Mouse (Mus musculus) midbrain, embryonic 12.5 days (tissue): ENCODE measurements around the gene Gm6205. TPM values are rescaled to one million over a fixed set of nuclear protein-coding genes. Genes with fewer than 3 reads are reported as not detected.
"Not testable (repeated sequence)": the region's sequence is repeated elsewhere in the genome, so short reads cannot be mapped to it uniquely, and the experiment has no call there.

ENCODE experiments used
- ATAC-seq: fragments of 200-750 bp; cut with Nextera tagmentation; 2 replicates; pipeline ENCODE4 v1.8.0; 2017; ENCODE audit warnings: low read depth, moderate TSS enrichment, moderate library complexity; ENCODE audit not compliant: low FRiP score
- H3K27ac ChIP-seq: fragments of 300-500 bp; sonication (generic); replicated peaks from 2 replicates; pipeline ENCODE4 v1.5.1; 2016; ENCODE audit warnings: mild to moderate bottlenecking
- H3K27me3 ChIP-seq: fragments of 300-500 bp; sonication (generic); 2 replicates; pipeline ENCODE4 v1.6.1; 2016; ENCODE audit warnings: mild to moderate bottlenecking
- H3K36me3 ChIP-seq: fragments of 300-500 bp; sonication (generic); 2 replicates; pipeline ENCODE4 v1.6.1; 2016
- H3K4me1 ChIP-seq: fragments of 300-500 bp; sonication (generic); 2 replicates; pipeline ENCODE4 v1.6.1; 2016
- H3K4me2 ChIP-seq: fragments of 300-500 bp; sonication (generic); replicated peaks from 2 replicates; pipeline ENCODE4 v1.6.1; 2016; ENCODE audit warnings: mild to moderate bottlenecking, moderate library complexity
- H3K4me3 ChIP-seq: fragments of 300-500 bp; sonication (generic); 2 replicates; pipeline ENCODE4 v1.5.1; 2016; ENCODE audit warnings: mild to moderate bottlenecking
- H3K9ac ChIP-seq: fragments of 300-500 bp; sonication (generic); replicated peaks from 2 replicates; pipeline ENCODE4 v1.6.1; 2016; ENCODE audit warnings: mild to moderate bottlenecking, moderate library complexity
- H3K9me3 ChIP-seq: fragments of 300-500 bp; sonication (generic); 2 replicates; pipeline ENCODE4 v1.6.1; 2016; ENCODE audit warnings: mild to moderate bottlenecking
- WGBS: fragments of 180-500 bp; shearing (Covaris S2); methylation state at CpG from one replicate; pipeline ENCODE4 v1.1.7; 2016; 5-methylcytosine and 5-hydroxymethylcytosine counted together
- polyA plus RNA-seq: library from polyadenylated mRNA; unstranded; fragments of >200 nt; fragmentation: Nextera tagmentation; extraction: Ambion mirVana; gene quantifications from 2 replicates; pipeline ENCODE4 v1.2.1, GENCODE M21; 2016

The Gm6205 gene
- not detected in 2 replicates for polyA plus RNA-seq

DNA sequence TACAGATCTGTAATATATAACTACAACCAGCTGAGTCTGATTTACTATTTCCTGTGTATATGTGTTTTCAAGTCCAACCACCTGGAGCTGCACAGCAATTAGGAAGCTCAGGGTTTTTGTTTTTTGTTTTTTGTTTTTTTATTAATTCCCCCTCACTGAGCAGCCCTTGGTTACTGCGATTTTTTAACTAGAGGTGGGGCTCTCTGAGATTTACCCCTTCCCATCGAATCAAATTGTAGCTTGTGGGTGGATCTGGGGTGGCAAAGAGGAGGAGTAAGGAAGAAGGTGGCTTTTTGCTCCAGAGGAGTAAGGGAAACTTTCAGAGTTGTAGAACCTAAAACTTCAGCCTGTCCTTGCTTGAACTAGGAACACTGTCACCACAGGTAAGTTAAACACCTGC, at the start of gene Gm6205:
Gm6205 (plus strand) TSS at position 301 of the 400 bp plus-strand sequence.
- no CpG with 5 or more reads among the region's 2 CpGs for WGBS
- not testable (repeated sequence) for H3K4me3 ChIP-seq, ATAC-seq, H3K27me3 ChIP-seq, H3K4me2 ChIP-seq, H3K27ac ChIP-seq, H3K9ac ChIP-seq, H3K4me1 ChIP-seq, H3K9me3 ChIP-seq, H3K36me3 ChIP-seq

DNA sequence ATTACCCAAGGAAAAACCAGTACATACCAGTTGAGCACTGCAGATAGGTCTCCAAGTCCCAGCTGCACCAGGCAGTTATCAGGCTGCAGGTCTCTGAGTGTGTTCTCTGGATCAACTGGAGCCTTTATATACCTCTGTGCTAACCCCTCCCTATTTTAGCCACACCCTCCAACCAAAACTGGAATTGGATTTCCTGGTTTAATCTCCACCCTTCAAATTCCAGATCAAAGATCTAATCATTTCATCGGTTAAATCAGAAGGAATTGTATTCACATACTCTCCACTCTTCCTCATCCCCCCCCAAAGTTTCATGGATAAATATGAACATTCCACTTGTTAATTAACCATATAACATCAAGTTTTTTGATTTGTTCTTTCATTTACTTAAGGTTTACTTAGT, 31.9 kb upstream of the Gm6205 start, which contains the start of gene Gm3147:
Gm3147 (minus strand) TSS at position 101 of the 400 bp plus-strand sequence.
- ATAC-seq, H3K36me3 ChIP-seq, H3K27ac ChIP-seq, H3K9ac ChIP-seq, H3K4me2 ChIP-seq, H3K27me3 ChIP-seq, H3K9me3 ChIP-seq, H3K4me1 ChIP-seq, H3K4me3 ChIP-seq: not testable (repeated sequence)
- no CpG with 5 or more reads among the region's 1 CpGs for WGBS

DNA sequence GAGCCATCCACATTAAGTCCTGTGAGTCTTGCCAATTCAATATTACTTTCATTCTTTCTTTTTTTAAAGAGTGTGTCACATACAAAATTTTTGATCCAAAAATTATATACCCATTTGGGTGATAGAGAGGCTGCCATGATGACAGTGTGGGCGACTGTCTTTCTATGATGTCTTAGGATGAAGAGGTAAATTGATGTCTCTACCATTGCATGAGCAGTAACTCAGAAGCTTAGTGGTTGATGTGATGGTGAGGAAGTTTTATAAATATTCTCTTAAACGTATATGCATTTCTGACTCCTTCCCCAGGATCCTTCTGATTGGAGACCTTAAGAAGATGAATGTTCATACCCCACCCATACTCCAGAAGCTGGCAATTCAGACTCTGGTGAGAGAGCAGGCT, 24.5 kb upstream of the Gm6205 start, which contains the start of gene Gm6509:
Gm6509 (plus strand) TSS at position 301 of the 400 bp plus-strand sequence.
- H3K36me3 ChIP-seq, H3K9ac ChIP-seq, H3K4me1 ChIP-seq, H3K27me3 ChIP-seq, H3K9me3 ChIP-seq, H3K4me3 ChIP-seq, H3K4me2 ChIP-seq, H3K27ac ChIP-seq, ATAC-seq: not testable (repeated sequence)
- WGBS, result 60% methylated on average over 1 of the region's 2 CpGs

Other genes with a start within 250 kb of the Gm6205 start
- not detected in 2 replicates for gene Gm7682, start 202.6 kb upstream of the Gm6205 start, polyA plus RNA-seq
- not detected in 2 replicates for gene Gm3139, start 122.1 kb upstream of the Gm6205 start, polyA plus RNA-seq
- not detected in 2 replicates for gene Gm3147, start 32.0 kb upstream of the Gm6205 start, polyA plus RNA-seq
- gene Gm6509, start 24.4 kb upstream of the Gm6205 start, polyA plus RNA-seq, result not detected in 2 replicates
- not detected in 2 replicates for gene Gm3183, start 217.1 kb downstream of the Gm6205 start, polyA plus RNA-seq